13 mouse cellular contexts compared by ENCODE assay signal in the genomic region with DNA sequence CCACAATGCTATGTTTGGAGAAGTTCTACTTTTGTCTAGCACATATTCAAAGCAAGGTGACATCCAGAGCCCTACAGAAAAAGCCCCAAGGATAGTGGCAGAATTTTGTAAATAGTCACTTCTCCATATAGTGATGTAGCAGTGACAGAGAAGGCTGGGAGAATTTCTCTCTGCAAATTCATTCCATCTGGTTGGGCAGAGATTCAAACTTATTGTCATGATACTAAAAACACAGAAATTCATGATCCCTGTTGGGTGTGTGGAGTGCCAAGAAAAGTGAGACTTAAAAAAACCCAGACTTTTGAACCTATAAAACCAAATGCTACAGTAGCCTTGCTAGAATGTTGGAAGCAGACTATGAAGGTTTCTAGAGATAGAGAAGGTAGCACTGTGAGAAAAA.
"Had no signal": no experiment of that assay in that cellular context is flagged by ENCODE, and none has a peak within 500 bp of the region (broad histone marks: within the 10 kb centered on the region; RNA-seq: fewer than 3 reads in every experiment).

No protein-coding gene starts in this region.

- ATAC-seq: liver, postnatal 0 days; midbrain, embryonic 13.5 days had no signal

- H3K27me3 ChIP-seq: liver, embryonic 13.5 days; lung, embryonic 15.5 days; midbrain, embryonic 13.5 days; neural tube, embryonic 15.5 days had no signal

- H3K4me3 ChIP-seq: left cerebral cortex, adult 2 months; liver, embryonic 13.5 days; lung, embryonic 15.5 days; midbrain, embryonic 13.5 days; myocyte; neural tube, embryonic 15.5 days had no signal

- H3K9ac ChIP-seq: liver, embryonic 13.5 days; liver, postnatal 0 days; lung, embryonic 15.5 days; midbrain, embryonic 13.5 days; neural tube, embryonic 15.5 days had no signal

- H3K27ac ChIP-seq: left cerebral cortex, adult 2 months; liver, embryonic 13.5 days; lung, embryonic 15.5 days; midbrain, embryonic 13.5 days; neural tube, embryonic 15.5 days had no signal

- H3K4me1 ChIP-seq: liver, embryonic 13.5 days; lung, embryonic 15.5 days; midbrain, embryonic 13.5 days; neural tube, embryonic 15.5 days had no signal

- H3K9me3 ChIP-seq: liver, embryonic 13.5 days; lung, embryonic 15.5 days; midbrain, embryonic 13.5 days; neural tube, embryonic 15.5 days had no signal

- DNase-seq: kidney, postnatal 10 days; kidney, postnatal 4 days; liver; liver, embryonic 13.5 days; liver, postnatal 0 days; lung, postnatal 14 days; right cerebral cortex, adult 18-20 months; right cerebral cortex, postnatal 25 days had no signal

- H3K4me2 ChIP-seq: liver, embryonic 13.5 days; lung, embryonic 15.5 days; midbrain, embryonic 13.5 days; neural tube, embryonic 15.5 days had no signal

- H3K36me3 ChIP-seq: liver, embryonic 13.5 days; lung, embryonic 15.5 days; midbrain, embryonic 13.5 days; neural tube, embryonic 15.5 days had no signal
